Mouse (Mus musculus) embryonic facial prominence, embryonic 15.5 days (tissue): ENCODE measurements around the gene Mefv. TPM values are rescaled to one million over a fixed set of nuclear protein-coding genes. Genes with fewer than 3 reads are reported as not detected.
"Not testable (repeated sequence)": the region's sequence is repeated elsewhere in the genome, so short reads cannot be mapped to it uniquely, and the experiment has no call there.

Experiments used
- ATAC-seq: fragments of 200-750 bp; cut with Nextera tagmentation; 2 replicates; pipeline ENCODE4 v1.8.0; 2017; ENCODE audit warnings: low read depth, moderate TSS enrichment; ENCODE audit not compliant: insufficient number of reproducible peaks, low FRiP score, low TSS enrichment
- H3K27ac ChIP-seq: fragments of 300-500 bp; sonication (generic); replicated peaks from 2 replicates; pipeline ENCODE4 v1.5.1; 2015; ENCODE audit warnings: mild to moderate bottlenecking, inconsistent platforms
- H3K27me3 ChIP-seq: fragments of 300-500 bp; sonication (generic); 2 replicates; pipeline ENCODE4 v1.6.1; 2015; ENCODE audit warnings: inconsistent platforms
- H3K36me3 ChIP-seq: fragments of 300-500 bp; sonication (generic); 2 replicates; pipeline ENCODE4 v1.6.1; 2015; ENCODE audit warnings: mild to moderate bottlenecking, inconsistent platforms
- H3K4me1 ChIP-seq: fragments of 300-500 bp; sonication (generic); 2 replicates; pipeline ENCODE4 v1.6.1; 2015; ENCODE audit warnings: inconsistent platforms
- H3K4me2 ChIP-seq: fragments of 300-500 bp; sonication (generic); replicated peaks from 2 replicates; pipeline ENCODE4 v1.6.1; 2015; ENCODE audit warnings: mild to moderate bottlenecking, inconsistent platforms
- H3K4me3 ChIP-seq: fragments of 300-500 bp; sonication (generic); replicated peaks from 2 replicates; pipeline ENCODE4 v1.5.1; 2015; ENCODE audit warnings: mild to moderate bottlenecking, inconsistent platforms
- H3K9ac ChIP-seq: fragments of 300-500 bp; sonication (generic); 2 replicates; pipeline ENCODE4 v1.6.1; 2015; ENCODE audit warnings: inconsistent platforms
- H3K9me3 ChIP-seq: fragments of 300-500 bp; sonication (generic); replicated peaks from 2 replicates; pipeline ENCODE4 v1.6.1; 2016; ENCODE audit warnings: inconsistent platforms
- WGBS: fragments of 180-500 bp; shearing (Covaris S2); methylation state at CpG from one replicate; pipeline ENCODE4 v1.1.7; 2015; 5-methylcytosine and 5-hydroxymethylcytosine counted together
- polyA plus RNA-seq: library from polyadenylated mRNA; unstranded; fragments of >200 nt; fragmentation: Nextera tagmentation; extraction: Ambion mirVana; gene quantifications from 2 replicates; pipeline ENCODE4 v1.2.1, GENCODE M21; 2015

The Mefv gene
- polyA plus RNA-seq, 1 experiment from 2014 or later, result 0.08 TPM

DNA sequence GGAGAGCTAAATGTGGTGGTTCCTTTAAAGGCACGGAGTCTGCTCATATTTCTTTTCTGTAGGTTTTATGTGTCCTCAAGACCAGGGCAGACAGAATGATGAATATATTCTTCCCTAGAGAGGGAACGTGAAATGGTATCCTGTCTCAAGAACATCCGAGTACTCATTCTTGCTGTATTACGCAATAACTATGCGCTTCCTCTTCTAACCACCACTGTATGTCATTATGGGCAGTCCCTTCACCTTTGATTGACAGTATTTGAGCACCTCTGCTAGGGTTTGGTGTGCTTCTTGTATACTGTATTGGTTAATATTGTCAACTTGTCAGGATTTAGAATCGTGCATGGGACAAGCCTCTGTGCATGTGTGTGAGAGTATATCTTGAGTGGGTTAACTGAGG is 11.2 kb downstream of the Mefv start:
- 82% methylated on average over 6 of the region's 6 CpGs for WGBS

DNA sequence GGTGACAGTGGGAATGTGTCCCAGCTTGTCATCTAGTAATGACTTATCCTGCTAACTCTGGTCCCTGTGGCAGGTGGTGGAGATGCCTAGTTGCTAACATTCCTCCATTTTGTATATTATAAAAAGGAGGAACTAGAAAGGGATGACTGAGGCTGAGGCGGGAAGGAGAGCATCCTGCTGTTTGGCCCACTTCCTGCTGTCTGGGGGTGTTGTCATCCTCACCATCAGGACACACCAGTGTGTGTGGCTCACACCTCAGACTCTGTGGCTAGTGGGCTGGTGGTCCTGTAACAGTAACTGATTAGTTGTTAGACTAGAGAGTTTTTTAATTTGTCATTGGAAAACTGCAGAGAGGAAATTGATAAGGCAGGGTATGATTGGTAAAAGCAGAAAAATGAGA is 17.0 kb downstream of the Mefv start:
- 56% methylated on average over 1 of the region's 1 CpGs for WGBS
- Histone ChIP-seq H3K27ac (no peak overlapping the region), H3K27me3 (no peaks in the 10 kb centered on the region), H3K9me3 (no peaks in the 10 kb centered on the region), H3K4me1 (no peaks in the 10 kb centered on the region), H3K4me3 (no peak overlapping the region), H3K4me2 (no peak overlapping the region), H3K9ac (no peak overlapping the region), H3K36me3 (no peaks in the 10 kb centered on the region)
- no peak for ATAC-seq

More for the DNA sequence above, 11.2 kb downstream of the Mefv start:
- H3K9ac ChIP-seq, result no peak overlapping the region
- H3K36me3 ChIP-seq, result no peaks in the 10 kb centered on the region
- H3K4me2 ChIP-seq, result no peak overlapping the region
- H3K4me3 ChIP-seq, result no peak overlapping the region
- no peaks in the 10 kb centered on the region for H3K27me3 ChIP-seq
- no peaks in the 10 kb centered on the region for H3K4me1 ChIP-seq
- no peaks in the 10 kb centered on the region for H3K9me3 ChIP-seq
- no peak for ATAC-seq
- H3K27ac ChIP-seq, result no peak overlapping the region

DNA sequence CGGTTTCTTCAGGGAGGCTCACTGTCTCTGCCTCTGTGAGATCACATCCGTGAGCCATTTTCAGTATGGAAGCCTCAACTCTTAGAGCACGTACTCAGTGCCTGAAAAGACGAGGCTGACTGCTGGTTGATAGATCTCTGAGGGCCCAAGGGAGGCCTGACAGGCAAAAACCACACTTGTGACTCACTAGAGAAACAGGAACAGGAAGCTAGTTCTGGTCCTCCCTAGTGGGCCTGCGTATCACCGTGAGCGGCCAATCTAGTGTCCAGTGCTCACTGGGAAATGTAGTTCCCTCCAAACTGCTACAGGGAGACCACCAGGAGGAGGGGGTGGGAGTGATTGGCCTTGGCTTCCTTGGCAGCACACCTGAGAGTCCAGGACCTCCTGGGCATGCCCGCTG is 18.6 kb downstream of the Mefv start:
- no peak for ATAC-seq
- Histone ChIP-seq H3K4me3 (no peak overlapping the region), H3K9ac (no peak overlapping the region), H3K27ac (no peak overlapping the region), H3K9me3 (no peaks in the 10 kb centered on the region), H3K36me3 (no peaks in the 10 kb centered on the region), H3K4me2 (no peak overlapping the region), H3K27me3 (no peaks in the 10 kb centered on the region), H3K4me1 (no peaks in the 10 kb centered on the region)
- WGBS, result 77% methylated on average over 8 of the region's 8 CpGs

DNA sequence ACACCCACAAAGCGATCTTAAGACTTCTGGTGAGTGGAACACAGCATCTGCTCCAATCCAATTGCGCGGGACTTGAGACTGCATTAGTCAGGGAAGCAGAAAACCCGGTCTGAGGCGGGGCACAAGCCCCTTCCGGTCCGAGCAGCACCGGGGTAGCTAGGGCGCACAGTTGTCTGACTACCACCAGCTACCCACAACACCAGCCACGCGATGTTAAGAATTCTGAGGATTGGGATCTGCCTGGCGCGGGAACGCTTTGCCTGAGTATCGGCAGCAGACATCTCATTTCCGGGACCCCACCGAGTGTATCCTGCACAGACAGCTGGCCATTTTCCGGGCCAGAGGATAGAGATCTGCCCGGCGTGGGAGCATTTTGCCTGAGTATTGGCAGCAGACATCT is 28.3 kb downstream of the Mefv start:
- 58% methylated on average over 20 of the region's 20 CpGs for WGBS
- not testable (repeated sequence) for H3K27ac ChIP-seq, H3K9me3 ChIP-seq, H3K4me1 ChIP-seq, H3K27me3 ChIP-seq, H3K4me2 ChIP-seq, H3K4me3 ChIP-seq, H3K36me3 ChIP-seq, ATAC-seq, H3K9ac ChIP-seq

Other genes with a start within 250 kb of the Mefv start
- gene Olfr161, start 127.1 kb downstream of the Mefv start, polyA plus RNA-seq, result not detected in 2 replicates
- gene Zfp263, start 26.0 kb upstream of the Mefv start, polyA plus RNA-seq, result 44.9 and 53.9 TPM in 2 replicates
- gene Olfr15, start 112.8 kb upstream of the Mefv start, polyA plus RNA-seq, result 1.6 and 3.4 TPM in 2 replicates
- gene Zfp174, start 129.2 kb upstream of the Mefv start, polyA plus RNA-seq, result 1.9 and 2.1 TPM in 2 replicates
- 56.8 and 59.6 TPM in 2 replicates for gene Naa60, start 154.3 kb upstream of the Mefv start, polyA plus RNA-seq
- 5.7 and 7.2 TPM in 2 replicates for gene Zfp597, start 166.5 kb upstream of the Mefv start, polyA plus RNA-seq
- gene Gm20695, start 166.6 kb upstream of the Mefv start, polyA plus RNA-seq, result 1.3 and 1.9 TPM in 2 replicates
- gene 1700037C18Rik, start 190.6 kb upstream of the Mefv start, polyA plus RNA-seq, result 10.9 and 13.2 TPM in 2 replicates
- gene Cluap1, start 190.7 kb upstream of the Mefv start, polyA plus RNA-seq, result 36.2 and 37.8 TPM in 2 replicates